Comparison of ENCODE assay signal across 13 mouse cellular contexts in genomic region chr13:97668910-97669309, GRCm38 (mm10).
DNase-seq lines count a peak whose midpoint lies in the region; ATAC-seq and TF ChIP-seq lines count a peak whose summit lies in the region.
"Had no signal": no experiment of that assay in that cellular context is flagged by ENCODE, and none has a peak within 500 bp of the region (broad histone marks: within the 10 kb centered on the region; RNA-seq: fewer than 3 reads in every experiment).

No protein-coding gene starts in this region.

- H3K9me3 ChIP-seq in embryonic facial prominence, embryonic 11.5 days (replicated peaks; ENCODE audit: control insufficient read depth, low read length), result no peaks in the 10 kb centered on the region
- no peaks in the 10 kb centered on the region for H3K9me3 ChIP-seq in embryonic facial prominence, embryonic 10.5 days
- no peaks in the 10 kb centered on the region for H3K9me3 ChIP-seq in limb, embryonic 13.5 days
- no peaks in the 10 kb centered on the region for H3K9me3 ChIP-seq in stomach, postnatal 0 days (ENCODE audit: control insufficient read depth, low read length)

- 53% methylated on average over 5 of the region's 5 CpGs for WGBS in embryonic facial prominence, embryonic 11.5 days
- 65% methylated on average over 5 of the region's 5 CpGs for WGBS in embryonic facial prominence, embryonic 10.5 days
- WGBS in limb, embryonic 13.5 days, result 47% methylated on average over 5 of the region's 5 CpGs
- WGBS in stomach, postnatal 0 days, result 35% methylated on average over 5 of the region's 5 CpGs

- H3K4me3 ChIP-seq in embryonic facial prominence, embryonic 11.5 days (ENCODE audit: low read depth, low read length), result no peak overlapping the region
- no peak overlapping the region for H3K4me3 ChIP-seq in embryonic facial prominence, embryonic 10.5 days
- no peak overlapping the region for H3K4me3 ChIP-seq in left cerebral cortex, adult 2 months
- H3K4me3 ChIP-seq in limb, embryonic 13.5 days, result no peak overlapping the region
- H3K4me3 ChIP-seq in stomach, postnatal 0 days (ENCODE audit: low read depth, low read length), result no peak overlapping the region

- H3K9ac ChIP-seq in embryonic facial prominence, embryonic 11.5 days (replicated peaks; ENCODE audit: low read length), result no peak overlapping the region
- no peak overlapping the region for H3K9ac ChIP-seq in limb, embryonic 13.5 days
- no peak overlapping the region for H3K9ac ChIP-seq in stomach, postnatal 0 days (ENCODE audit: low read length)

- TF ChIP-seq CTCF in left cerebral cortex, adult 2 months (IDR thresholded peaks at IDR 0.05), result no peak
- TF ChIP-seq CTCF in stomach, postnatal 0 days (IDR thresholded peaks at IDR 0.05; ENCODE audit: low read depth), result no peak

- H3K27me3 ChIP-seq in embryonic facial prominence, embryonic 11.5 days (ENCODE audit: control insufficient read depth, insufficient read depth, low read length), result no peaks in the 10 kb centered on the region
- H3K27me3 ChIP-seq in embryonic facial prominence, embryonic 10.5 days (replicated peaks; ENCODE audit: low read depth, poor library complexity, severe bottlenecking), result 0 out of 2 replicates have a peak, but pooled peaks cover 3% of the 10 kb centered on the region
- no peaks in the 10 kb centered on the region for H3K27me3 ChIP-seq in limb, embryonic 13.5 days
- no peaks in the 10 kb centered on the region for H3K27me3 ChIP-seq in stomach, postnatal 0 days (ENCODE audit: control insufficient read depth, insufficient read depth, low read length)

- H3K4me1 ChIP-seq in embryonic facial prominence, embryonic 11.5 days (ENCODE audit: control insufficient read depth, insufficient read depth, low read length), result no peaks in the 10 kb centered on the region
- peaks cover 26% of the 10 kb centered on the region for H3K4me1 ChIP-seq in embryonic facial prominence, embryonic 10.5 days
- peaks cover 16% of the 10 kb centered on the region for H3K4me1 ChIP-seq in limb, embryonic 13.5 days
- H3K4me1 ChIP-seq in stomach, postnatal 0 days (replicated peaks; ENCODE audit: control insufficient read depth, insufficient read depth), result no peaks in the 10 kb centered on the region

- DNase-seq in embryonic facial prominence, embryonic 11.5 days (ENCODE audit: low spot score), result peak; percentile 40
- DNase-seq in embryonic facial prominence, embryonic 10.5 days (ENCODE audit: low spot score), result no peak
- no peak for DNase-seq in left cerebral cortex, adult 2 months (ENCODE audit: extremely low spot score in 1 of 2, low spot score in 2 of 2)
- DNase-seq in left cerebral cortex, postnatal 10 days (ENCODE audit: extremely low spot score in 1 of 2, low spot score in 2 of 2), result no peak
- DNase-seq in brain, adult 2 months (ENCODE audit: low read depth, low spot score), result peak; percentile 65
- no peak for DNase-seq in stomach, postnatal 0 days (ENCODE audit: low spot score)
- no peak for DNase-seq in urinary bladder, adult 18-20 months (ENCODE audit: low spot score in 2 of 2)
- DNase-seq: adrenal gland, postnatal 25 days; cerebellum, adult 9-11 months; heart, postnatal 14 days; spleen, adult 18-20 months; thymus, adult 2 months had no signal

- intact Hi-C loops in left cerebral cortex, adult 2 months (cut with DNase I), result no loop called here
- intact Hi-C loops in left cerebral cortex, postnatal 10 days (cut with DNase I), result no loop called here

- H3K27ac ChIP-seq in embryonic facial prominence, embryonic 11.5 days (replicated peaks; ENCODE audit: low read depth, low read length), result no peak overlapping the region
- H3K27ac ChIP-seq in embryonic facial prominence, embryonic 10.5 days (replicated peaks), result no peak overlapping the region
- H3K27ac ChIP-seq in left cerebral cortex, adult 2 months, result peak overlapping the region; percentile 41; the same call in 1 of the 2 replicates
- peak overlapping the region; percentile 44; the same call in 1 of the 2 replicates for H3K27ac ChIP-seq in limb, embryonic 13.5 days
- H3K27ac ChIP-seq in stomach, postnatal 0 days (replicated peaks), result no peak overlapping the region

- no peaks in the 10 kb centered on the region for H3K36me3 ChIP-seq in embryonic facial prominence, embryonic 11.5 days (replicated peaks; ENCODE audit: control insufficient read depth, insufficient read depth, low read depth, low read length)
- H3K36me3 ChIP-seq in embryonic facial prominence, embryonic 10.5 days (replicated peaks), result no peaks in the 10 kb centered on the region
- H3K36me3 ChIP-seq in limb, embryonic 13.5 days, result no peaks in the 10 kb centered on the region
- no peaks in the 10 kb centered on the region for H3K36me3 ChIP-seq in stomach, postnatal 0 days (ENCODE audit: control insufficient read depth, insufficient read depth, low read length)

- H3K4me2 ChIP-seq in embryonic facial prominence, embryonic 11.5 days (ENCODE audit: low read depth, low read length), result no peak overlapping the region
- H3K4me2 ChIP-seq in limb, embryonic 13.5 days (replicated peaks), result no peak overlapping the region; the same call in 1 of the 2 replicates
- H3K4me2 ChIP-seq in stomach, postnatal 0 days (replicated peaks; ENCODE audit: low read depth), result no peak overlapping the region

- no peak for TF ChIP-seq EP300 in stomach, postnatal 0 days (optimal IDR thresholded peaks at IDR 0.05)

- ATAC-seq in embryonic facial prominence, embryonic 11.5 days (replicated peaks; ENCODE audit: insufficient number of reproducible peaks, low FRiP score, low TSS enrichment, low read depth), result no peak
- ATAC-seq in limb, embryonic 13.5 days (ENCODE audit: low FRiP score, low read depth), result 0 out of 2 replicates have a peak, but pooled peaks have one; percentile 5
- no peak for ATAC-seq in stomach, postnatal 0 days (ENCODE audit: low FRiP score, low TSS enrichment)

Comparison
In these comparisons a context has a peak if more than half of its experiments do, and no peak if none do; other contexts are left out.
1. DNase-seq: peak in embryonic facial prominence, embryonic 11.5 days (single experiment) and brain, adult 2 months (single experiment); none in embryonic facial prominence, embryonic 10.5 days (single experiment), left cerebral cortex, adult 2 months (0 of 2), left cerebral cortex, postnatal 10 days (0 of 2), stomach, postnatal 0 days (single experiment) and urinary bladder, adult 18-20 months (0 of 2).
2. H3K27ac ChIP-seq: peak in left cerebral cortex, adult 2 months (single experiment) and limb, embryonic 13.5 days (single experiment); none in embryonic facial prominence, embryonic 11.5 days (single experiment), embryonic facial prominence, embryonic 10.5 days (single experiment) and stomach, postnatal 0 days (single experiment).